Mouse (Mus musculus) A20 (cell line): ENCODE measurements around the gene Cntfr.
A peak's percentile ranks its signal among the peaks of the same experiment; 100 is the strongest.

Experiments used
- DNase-seq: peaks from one replicate; pipeline ENCODE4 v3.0.0-alpha.2; 2011; ENCODE audit warnings: low read depth, low spot score

The Cntfr gene

GRCm38 (mm10) chr4:41679291-41679690 lies 17.6 kb downstream of the Cntfr start:
- DNase-seq: no peak

- DNase-seq: no peak
These were observed 18.0 kb downstream of the Cntfr start for GRCm38 (mm10) chr4:41678863-41679262.

- DNase-seq: no peak
These were observed 19.8 kb downstream of the Cntfr start for GRCm38 (mm10) chr4:41677006-41677629.

GRCm38 (mm10) chr4:41676248-41677005 lies 20.5 kb downstream of the Cntfr start:
- no peak for DNase-seq

- no peak for DNase-seq
These were observed 23.7 kb downstream of the Cntfr start for GRCm38 (mm10) chr4:41673186-41673585.

GRCm38 (mm10) chr4:41672522-41672963 lies 24.3 kb downstream of the Cntfr start:
- no peak for DNase-seq

- no peak for DNase-seq
These were observed 24.9 kb downstream of the Cntfr start for GRCm38 (mm10) chr4:41671963-41672480.

GRCm38 (mm10) chr4:41671500-41671899 lies 25.4 kb downstream of the Cntfr start:
- no peak for DNase-seq

GRCm38 (mm10) chr4:41670836-41671235 lies 26.1 kb downstream of the Cntfr start:
- no peak for DNase-seq

GRCm38 (mm10) chr4:41666646-41667045 lies 30.2 kb downstream of the Cntfr start:
- no peak for DNase-seq

GRCm38 (mm10) chr4:41665009-41665675 lies 31.7 kb downstream of the Cntfr start:
- DNase-seq: no peak

- peak; percentile 12 for DNase-seq
These were observed 32.4 kb downstream of the Cntfr start for GRCm38 (mm10) chr4:41664533-41664932.

GRCm38 (mm10) chr4:41663614-41664013 lies 33.3 kb downstream of the Cntfr start:
- no peak for DNase-seq

GRCm38 (mm10) chr4:41662723-41663122 lies 34.2 kb downstream of the Cntfr start:
- DNase-seq: no peak

- no peak for DNase-seq
These were observed 35.9 kb downstream of the Cntfr start for GRCm38 (mm10) chr4:41660851-41661430.

- no peak for DNase-seq
These were observed 37.3 kb downstream of the Cntfr start for GRCm38 (mm10) chr4:41659556-41659955.

- no peak for DNase-seq
These were observed 38.1 kb downstream of the Cntfr start for GRCm38 (mm10) chr4:41658566-41659384.

GRCm38 (mm10) chr4:41655525-41655924 lies 41.4 kb downstream of the Cntfr start:
- DNase-seq: no peak

- DNase-seq: peak; percentile 45
These were observed 42.7 kb downstream of the Cntfr start for GRCm38 (mm10) chr4:41654217-41654616.

- no peak for DNase-seq
These were observed 43.2 kb downstream of the Cntfr start for GRCm38 (mm10) chr4:41653730-41654129.

GRCm38 (mm10) chr4:41653296-41653695 lies 43.6 kb downstream of the Cntfr start:
- peak; percentile 71 for DNase-seq
